Mouse (Mus musculus): ENCODE measurements around the gene Slamf7.
A peak's percentile ranks its signal among the peaks of the same experiment; 100 is the strongest.

Gene Slamf7

DNA sequence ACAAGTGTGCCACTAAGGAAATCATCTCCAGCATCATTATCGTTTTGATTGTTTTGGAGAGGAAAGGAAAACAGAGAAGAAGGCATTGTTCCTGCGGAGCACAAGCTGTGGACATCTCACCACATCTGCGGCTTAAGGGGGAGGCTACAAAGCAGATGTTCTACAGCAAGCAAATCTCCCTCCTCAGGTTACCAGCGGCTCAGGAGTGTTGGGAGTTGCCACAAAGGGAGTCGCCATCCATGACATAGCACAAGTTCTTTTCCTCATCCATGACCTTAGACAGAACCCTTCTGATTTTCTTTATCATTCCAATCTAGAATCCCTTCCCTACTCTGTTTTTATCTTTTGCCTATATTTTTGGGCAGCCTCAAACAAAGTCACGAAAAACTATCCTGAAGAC lies 17.1 kb downstream of the Slamf7 start:
- no peak for DNase-seq (ENCODE audit: low spot score)

DNA sequence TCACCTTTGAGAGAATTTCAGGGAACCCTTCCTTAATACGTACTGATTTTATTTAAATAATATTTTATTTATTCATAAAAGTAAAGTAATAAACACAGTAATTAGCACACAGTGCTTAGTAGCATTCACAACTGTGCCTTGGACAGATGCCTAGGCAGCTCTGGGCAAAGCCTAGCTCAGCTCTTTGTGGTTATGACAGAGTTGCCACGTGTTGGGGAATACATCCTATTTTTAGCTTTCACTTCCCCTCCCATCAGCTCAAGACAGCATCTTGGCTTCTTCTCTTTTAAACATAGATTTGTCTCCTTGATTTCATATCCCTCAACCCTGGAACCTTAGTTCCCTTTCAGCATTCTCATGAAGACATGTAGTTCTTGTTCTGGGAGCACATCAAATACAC lies 21.4 kb downstream of the Slamf7 start:
- DNase-seq (ENCODE audit: low spot score), result no peak

DNA sequence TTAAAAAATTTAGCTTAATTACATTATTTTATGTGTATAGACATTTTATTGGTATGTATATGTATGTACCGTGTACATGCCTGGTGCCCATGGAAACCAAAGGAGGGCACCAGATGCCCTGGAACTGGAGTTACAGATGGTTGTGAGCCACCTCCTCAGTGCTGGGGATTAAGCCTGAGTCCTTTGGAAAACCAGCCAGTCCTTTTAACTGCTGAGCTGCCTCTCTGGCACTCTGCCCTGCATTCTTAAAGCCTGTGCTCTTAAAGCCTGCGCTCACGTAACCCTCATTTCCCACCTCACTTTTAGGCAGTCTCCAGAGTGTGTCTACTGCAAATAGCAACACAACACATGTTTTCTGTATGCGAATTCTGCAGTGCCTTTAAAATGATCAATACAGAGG lies 21.9 kb downstream of the Slamf7 start:
- no peak for DNase-seq (ENCODE audit: low spot score)

DNA sequence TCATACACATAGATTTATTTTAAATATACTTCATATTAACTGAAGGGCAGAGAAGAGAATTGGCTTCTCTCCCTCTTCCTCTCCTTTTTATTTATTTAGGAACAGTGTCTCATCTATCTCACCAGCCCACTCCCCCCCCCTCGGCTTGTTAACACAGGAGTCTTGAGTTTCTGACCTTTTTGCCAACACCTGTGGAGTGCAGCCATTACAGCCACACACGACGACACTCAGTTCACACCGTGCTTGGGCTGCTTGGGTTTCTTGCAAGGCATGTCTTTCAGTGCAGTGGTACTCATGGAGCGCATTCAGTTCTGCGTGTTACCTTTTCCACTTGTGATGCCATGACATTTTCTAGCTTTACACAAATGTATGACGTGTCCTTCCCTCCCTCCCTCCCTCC lies 22.8 kb downstream of the Slamf7 start:
- DNase-seq (ENCODE audit: low spot score), result no peak

DNA sequence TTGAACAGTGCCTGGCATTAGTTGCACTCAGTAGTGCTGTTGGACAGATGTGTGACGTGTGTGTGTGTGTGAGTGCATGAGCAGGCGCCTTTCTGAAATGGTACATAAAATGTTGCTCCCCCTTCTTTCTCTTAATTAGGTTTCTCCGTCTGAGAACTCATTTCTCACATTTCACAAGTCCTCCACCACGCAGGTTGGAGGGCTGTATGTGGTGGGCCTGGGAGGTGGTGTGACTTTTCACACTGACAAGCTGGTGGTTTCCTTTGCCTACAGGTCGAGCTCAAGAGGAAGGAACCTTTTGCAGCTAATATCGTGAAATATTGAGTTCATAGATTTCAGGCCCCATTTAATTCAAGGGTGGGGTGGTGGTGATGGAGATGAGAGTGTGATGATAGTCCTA lies 23.7 kb downstream of the Slamf7 start:
- DNase-seq (ENCODE audit: low spot score), result no peak

DNA sequence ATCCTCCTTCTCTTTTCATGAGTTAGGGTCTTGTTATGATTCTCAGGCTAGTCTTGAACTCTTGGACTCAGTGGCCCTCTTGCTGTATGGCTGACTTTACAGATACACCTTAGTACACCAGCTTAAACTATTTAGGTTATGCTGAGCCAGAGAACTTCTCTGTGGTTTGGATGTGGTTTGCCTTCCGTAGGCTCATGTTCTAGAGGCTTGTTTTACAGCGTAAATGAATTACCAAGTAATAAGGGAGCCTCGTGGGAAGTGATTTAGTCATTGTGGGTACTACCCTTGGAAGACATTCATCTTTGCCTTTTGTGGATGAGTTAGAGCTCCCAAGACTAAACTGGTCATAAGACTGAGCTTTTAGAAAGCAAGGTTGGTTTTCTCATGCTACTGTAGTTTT lies 25.0 kb downstream of the Slamf7 start:
- DNase-seq (ENCODE audit: low spot score), result no peak

DNA sequence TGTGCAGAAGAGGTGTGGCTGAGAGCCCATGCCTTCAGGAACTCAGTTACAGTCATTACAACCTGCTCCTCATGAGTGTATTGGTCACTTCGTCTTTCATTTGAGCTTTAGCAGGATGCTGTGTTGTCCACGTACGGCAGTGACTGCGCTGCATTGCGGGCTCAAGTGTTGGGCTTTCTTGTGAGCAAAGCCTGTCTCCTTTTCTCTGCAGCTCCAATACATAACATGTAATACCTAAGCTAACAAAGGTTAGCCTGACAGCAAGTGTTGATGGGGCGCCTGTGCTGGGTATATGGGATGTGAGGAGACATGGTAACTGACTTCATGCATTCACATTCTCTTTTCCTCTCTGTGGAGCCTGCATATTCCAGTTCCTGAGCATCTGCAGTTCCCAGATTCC lies 32.7 kb downstream of the Slamf7 start:
- no peak for DNase-seq (ENCODE audit: low spot score)

DNA sequence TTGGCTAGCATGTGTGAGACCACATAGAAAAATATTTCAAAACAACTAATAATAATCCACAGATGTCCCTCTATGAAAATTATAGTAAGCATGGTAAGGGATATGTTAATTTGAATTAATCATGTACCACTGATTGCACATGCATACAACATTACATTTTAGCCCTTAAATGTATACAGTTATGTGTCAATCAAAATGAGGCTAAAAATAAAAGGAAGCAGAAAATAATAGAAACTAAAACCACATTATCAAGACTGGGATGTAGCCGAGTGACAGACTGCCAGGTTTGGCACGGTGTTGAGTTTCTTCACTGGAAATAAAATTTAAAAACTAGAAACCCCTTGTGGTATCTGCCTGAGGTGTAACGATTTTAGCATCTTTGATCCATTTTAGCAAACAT lies 33.2 kb downstream of the Slamf7 start:
- no peak for DNase-seq (ENCODE audit: low spot score)

DNA sequence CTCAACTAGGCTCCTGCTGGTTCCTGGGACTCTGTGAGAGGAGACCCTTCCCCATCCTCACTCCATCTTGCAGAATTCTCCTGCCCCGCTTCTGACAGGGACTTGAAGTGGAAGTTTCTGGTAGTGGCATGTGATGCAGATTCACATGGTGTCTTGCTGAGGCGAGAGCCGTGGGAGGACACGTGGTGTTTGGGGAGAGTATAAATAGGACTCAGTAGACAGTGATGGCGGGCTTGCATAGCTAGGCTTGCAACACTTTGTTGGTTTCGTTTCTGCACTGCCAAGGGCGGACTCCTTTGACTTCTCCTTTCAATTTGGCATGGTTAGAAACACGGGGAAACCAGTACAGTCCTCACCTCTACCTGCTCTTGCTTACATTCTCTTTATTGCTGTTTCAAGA lies 33.8 kb downstream of the Slamf7 start:
- no peak for DNase-seq (ENCODE audit: low spot score)

DNA sequence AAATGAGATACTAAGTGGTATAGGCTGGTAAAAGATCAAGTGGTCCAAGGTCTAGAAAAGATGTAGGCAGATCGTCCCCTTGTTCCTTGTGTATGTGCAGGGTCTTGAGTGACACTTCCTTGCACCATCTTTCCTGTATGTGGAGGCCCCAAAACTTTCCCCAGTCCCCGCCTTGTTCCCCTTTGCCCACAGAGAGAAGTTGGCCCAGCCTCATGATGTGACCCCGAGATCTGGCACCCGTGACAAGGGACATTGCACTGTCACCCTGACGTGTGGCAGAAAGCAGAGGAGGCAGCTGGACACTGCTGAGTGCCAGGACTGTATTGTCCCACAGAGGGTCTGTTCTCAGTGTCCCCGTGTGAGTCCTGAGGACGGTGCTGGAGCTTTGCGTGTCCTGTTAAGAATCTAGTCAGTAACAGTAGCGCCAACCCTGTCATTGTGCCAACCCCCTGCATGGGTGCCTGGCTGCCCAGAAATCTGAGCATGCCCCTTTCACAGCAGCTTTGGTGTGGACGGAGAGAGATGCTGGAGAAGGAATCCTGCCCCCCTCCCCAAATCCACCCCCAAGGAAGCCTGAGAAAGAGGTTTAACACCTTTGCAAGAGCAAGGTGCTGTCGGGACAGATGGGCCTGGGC lies 35.8 kb downstream of the Slamf7 start:
- no peak for DNase-seq (ENCODE audit: low spot score)

DNA sequence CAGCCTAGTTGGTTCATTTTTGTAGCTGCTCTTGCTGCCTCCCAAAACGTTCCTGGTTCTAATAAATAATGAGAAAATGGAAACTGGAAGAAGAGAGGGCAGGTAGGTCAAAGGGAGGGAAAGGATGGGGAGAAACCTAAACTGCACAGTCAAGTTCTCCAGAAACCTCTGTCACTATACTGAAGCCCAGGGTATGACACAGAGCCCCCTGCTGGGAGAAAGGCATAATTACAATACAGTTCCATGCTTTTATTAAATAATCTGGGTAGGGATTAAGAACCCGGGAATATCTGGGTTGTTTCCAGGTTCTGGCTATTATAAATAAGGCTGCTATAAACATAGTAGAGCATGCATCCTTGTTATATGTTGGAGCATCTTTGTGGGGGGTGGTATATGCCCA lies 38.9 kb downstream of the Slamf7 start:
- DNase-seq (ENCODE audit: low spot score), result peak; percentile 39

DNA sequence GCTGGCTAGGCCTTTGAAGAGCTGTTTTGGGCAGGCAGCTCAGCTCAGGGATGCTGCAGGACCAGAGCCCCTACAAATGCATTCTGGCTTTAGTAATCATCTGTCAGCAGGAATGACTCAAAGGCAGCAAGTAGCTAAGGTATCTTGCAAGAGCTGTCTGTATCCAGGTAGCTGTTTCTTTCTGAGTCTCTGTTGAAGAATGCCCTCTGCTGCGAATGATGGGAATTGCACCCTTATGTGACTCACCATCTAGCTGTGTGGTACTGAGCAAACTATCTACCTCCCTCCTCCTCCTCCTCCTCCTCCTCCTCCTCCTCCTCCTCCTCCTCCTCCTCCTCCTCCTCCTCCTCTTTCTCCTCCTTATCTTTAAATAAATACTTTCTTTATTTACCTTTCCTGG lies 42.1 kb downstream of the Slamf7 start:
- peak; percentile 45 for DNase-seq (ENCODE audit: low spot score)

DNA sequence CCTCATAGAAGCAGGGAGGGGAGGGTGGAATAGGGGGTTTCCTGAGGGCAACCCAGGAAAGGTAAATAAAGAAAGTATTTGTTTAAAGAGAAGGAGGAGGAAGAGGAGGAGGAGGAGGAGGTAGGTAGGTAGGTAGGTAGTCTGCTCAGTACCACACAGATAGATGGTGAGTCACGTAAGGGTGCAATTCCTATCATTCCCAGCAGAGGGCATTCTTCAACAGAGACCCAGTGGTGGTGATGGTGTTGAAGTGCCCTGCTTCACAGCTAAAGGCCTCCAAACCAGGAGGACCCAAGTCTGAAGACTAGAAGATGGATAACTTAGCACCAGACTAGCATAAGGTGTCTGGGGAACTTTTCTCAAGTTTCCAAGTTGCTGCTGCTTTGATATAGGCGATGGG lies 42.8 kb downstream of the Slamf7 start:
- DNase-seq (ENCODE audit: low spot score), result peak; percentile 14

DNA sequence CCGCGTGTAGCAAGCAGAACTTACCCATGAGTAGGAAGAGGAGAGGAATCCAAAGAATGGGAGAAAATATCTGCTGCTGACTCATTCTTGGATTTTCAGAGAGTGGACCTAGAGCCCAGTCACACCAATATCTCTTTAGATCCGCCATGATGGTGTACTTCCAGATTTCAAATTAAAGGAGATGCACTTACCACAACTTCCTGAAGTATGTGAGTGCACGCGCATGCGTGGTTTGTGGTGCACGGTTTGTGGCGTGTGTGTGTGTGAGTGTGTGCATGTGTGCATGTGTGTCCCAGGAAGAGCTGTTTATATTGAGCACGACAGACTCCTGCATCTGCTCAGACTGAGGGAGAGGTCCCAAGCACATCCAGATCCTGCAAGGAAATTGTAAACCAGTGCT lies 45.7 kb downstream of the Slamf7 start, which contains the start of gene Ly9:
Gene Ly9, minus strand, starts transcription at position 235 of the 400 bp plus-strand sequence.
- DNase-seq (ENCODE audit: low spot score), result no peak

DNA sequence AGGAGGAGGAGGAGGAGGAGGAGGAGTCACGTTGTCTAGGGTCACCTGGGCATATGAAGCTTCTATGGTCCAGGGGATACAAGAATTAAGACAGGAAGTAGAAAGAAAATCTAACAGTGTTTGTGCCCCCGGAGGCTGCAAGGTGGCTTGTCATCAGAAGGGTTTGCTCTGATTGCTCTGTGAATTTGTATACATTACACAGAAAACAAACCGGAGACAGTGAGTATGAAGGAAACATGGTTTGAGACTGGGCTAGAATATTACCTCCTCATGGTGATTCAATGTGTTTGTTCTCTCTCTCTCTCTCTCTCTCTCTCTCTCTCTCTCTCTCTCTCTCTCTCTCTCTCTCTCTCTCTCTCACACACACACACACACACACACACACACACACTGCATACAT lies 46.2 kb downstream of the Slamf7 start:
- no peak for DNase-seq (ENCODE audit: low spot score)

DNA sequence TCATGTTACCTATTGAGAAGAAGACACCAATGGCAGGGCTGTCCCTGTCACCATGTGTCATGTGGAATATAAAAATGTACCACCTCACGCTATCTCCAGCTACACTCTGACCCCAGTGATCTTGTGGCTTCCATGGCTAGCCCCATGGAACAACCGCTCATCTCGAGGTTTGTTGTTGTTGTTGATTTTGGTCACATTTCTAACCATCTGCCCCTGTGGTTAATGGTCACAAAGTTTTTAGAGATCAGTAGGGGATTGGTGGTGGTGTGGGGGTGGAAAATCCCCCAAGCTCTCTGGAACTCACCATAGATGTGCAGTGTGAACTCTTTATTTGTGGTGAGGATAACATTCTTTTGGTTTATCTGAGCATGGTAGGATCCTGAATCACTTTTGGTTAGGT lies 48.1 kb downstream of the Slamf7 start:
- DNase-seq (ENCODE audit: low spot score), result no peak

DNA sequence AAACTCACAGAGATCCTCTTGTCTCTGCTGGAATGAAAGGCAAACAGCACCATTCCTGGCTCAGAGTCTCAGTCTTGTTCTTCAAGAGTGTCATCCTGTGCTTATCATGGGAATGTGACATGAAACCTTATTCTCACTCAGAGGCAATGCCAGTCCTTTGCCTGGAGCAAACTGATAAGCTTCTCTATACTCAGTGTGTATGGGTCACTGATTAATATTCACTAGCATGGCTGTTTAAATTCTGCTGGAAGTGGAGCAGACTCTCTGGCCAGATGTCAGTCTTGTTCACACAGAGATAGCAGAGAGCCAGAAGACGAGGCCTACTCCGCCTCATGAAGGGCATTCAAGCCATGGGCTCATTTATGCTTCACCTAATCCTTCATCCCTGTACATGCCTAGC lies 68.3 kb downstream of the Slamf7 start:
- no peak for DNase-seq (ENCODE audit: low spot score)
